Mouse (Mus musculus) retina, postnatal 7 days (tissue): ENCODE measurements at regions not wholly inside any gene's neighbourhood (a gene's known extent, or its start where the extent isn't known, plus 50 kb on each side); places are given as distances from the start of the nearest gene placed in this dataset.

Experiments
- DNase-seq: peaks from one replicate; pipeline ENCODE4 v3.0.0-alpha.2; 2012; ENCODE audit warnings: low read depth, low spot score

- DNase-seq, result no peak
Observed at GRCm38 (mm10) chr6:94911836-94912235, 205.2 kb upstream of the Kbtbd8 start.

- no peak for DNase-seq
Observed at GRCm38 (mm10) chr6:94911374-94911773, 205.7 kb upstream of the Kbtbd8 start.

GRCm38 (mm10) chr6:94900862-94901261, 200.9 kb upstream of the Lrig1 start:
- no peak for DNase-seq

GRCm38 (mm10) chr6:94898881-94899280, 198.9 kb upstream of the Lrig1 start:
- DNase-seq, result no peak

- no peak for DNase-seq
Observed at GRCm38 (mm10) chr6:94890165-94890564, 190.2 kb upstream of the Lrig1 start.

- DNase-seq, result no peak
Observed at GRCm38 (mm10) chr6:94889271-94889670, 189.3 kb upstream of the Lrig1 start.

DNA sequence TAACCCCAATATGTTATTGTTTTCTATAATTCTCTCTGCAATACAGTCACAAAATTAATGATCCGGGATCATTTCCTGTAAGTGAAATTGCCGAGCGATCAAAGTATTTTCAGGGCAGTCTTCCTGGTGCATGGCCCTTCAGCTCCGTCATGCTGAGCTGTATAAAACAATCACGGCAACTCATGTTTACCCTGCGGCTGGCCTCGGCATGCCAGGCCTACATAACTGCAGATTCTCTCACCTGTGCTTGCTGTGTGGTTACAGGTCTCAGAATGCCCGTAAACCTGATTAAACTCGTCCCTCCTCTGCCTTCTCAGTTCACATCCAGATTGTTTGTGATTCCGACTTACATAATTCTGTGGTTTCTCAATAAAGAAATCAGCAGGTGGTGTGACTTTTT, 181.2 kb upstream of the Lrig1 start:
- DNase-seq, result no peak

GRCm38 (mm10) chr6:94875841-94876240, 175.9 kb upstream of the Lrig1 start:
- DNase-seq, result no peak

DNA sequence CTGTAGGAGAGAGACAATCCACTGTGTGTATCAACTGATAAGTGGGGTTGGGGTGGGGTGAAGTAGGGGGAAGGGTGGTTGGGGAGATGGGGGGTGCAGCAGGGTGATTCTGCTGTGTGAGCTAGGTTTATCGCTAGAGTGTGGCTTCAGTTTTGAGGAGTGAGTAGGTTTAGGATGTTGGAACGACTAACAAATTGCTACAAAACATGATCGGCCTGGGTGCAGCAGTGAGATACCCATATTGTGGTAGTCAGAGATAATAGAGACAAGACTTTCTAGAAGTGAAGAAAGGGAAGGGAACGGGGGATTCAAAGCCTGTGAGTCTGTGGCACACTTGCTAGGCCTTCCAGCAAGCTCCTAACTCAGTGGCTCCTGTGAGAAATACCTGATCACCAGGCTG, 175.1 kb upstream of the Lrig1 start:
- no peak for DNase-seq

- no peak for DNase-seq
Observed at GRCm38 (mm10) chr6:94874415-94874814, 174.5 kb upstream of the Lrig1 start.

- no peak for DNase-seq
Observed at GRCm38 (mm10) chr6:94867952-94868351, 168.0 kb upstream of the Lrig1 start.

GRCm38 (mm10) chr6:94865498-94865897, 165.5 kb upstream of the Lrig1 start:
- no peak for DNase-seq

DNA sequence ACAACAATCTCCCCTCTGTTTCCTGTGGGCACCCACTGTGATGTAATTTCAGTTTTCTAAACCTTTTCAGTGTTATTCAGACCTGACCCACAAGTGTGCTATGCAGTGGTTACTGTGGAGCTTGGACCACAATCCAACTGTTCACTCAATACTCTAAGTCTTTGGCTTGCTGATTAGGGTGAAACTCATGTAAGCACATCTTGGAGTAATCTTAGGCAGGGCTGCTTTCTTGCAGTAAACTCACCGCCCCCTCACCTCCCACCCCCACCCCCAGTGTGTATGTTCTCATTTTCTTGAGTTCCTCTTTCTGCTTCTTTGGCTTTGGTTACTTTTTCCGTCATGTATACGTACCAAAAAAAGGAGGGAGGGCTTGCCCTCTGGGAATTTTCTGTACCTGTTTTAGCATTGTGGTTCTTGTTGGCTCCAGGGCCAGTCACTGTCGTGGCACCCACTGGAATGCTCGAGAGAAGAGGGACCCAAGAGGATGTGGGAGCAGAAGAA, 158.2 kb upstream of the Lrig1 start:
- DNase-seq, result no peak

DNA sequence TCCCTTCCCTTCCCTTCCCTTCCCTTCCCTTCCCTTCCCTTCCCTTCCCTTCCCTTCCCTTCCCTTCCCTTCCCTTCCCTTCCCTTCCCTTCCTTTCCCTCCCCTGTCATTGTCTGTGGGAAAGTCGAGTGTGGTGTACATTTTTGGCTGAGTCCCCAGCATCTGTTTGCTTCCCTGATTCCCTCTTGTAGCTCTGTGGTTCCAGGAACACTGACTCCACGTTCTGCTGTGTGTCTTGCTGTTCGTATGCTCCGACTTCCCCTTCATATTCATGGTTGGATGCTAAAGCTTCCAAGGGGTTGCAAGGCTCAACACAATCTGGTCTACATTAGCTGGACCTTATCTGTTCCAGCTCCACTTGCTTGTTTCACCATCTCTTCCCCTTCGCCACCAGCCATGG, 150.2 kb upstream of the Lrig1 start:
- DNase-seq, result no peak

- no peak for DNase-seq
Observed at GRCm38 (mm10) chr6:94849533-94849932, 149.6 kb upstream of the Lrig1 start.

- no peak for DNase-seq
Observed at GRCm38 (mm10) chr6:94848437-94848836, 148.5 kb upstream of the Lrig1 start.

- DNase-seq, result no peak
Observed at GRCm38 (mm10) chr6:94845821-94846220, 145.9 kb upstream of the Lrig1 start.

- no peak for DNase-seq
Observed at GRCm38 (mm10) chr6:94842856-94843255, 142.9 kb upstream of the Lrig1 start.

- DNase-seq, result no peak
Observed at GRCm38 (mm10) chr6:94841881-94842280, 141.9 kb upstream of the Lrig1 start.

DNA sequence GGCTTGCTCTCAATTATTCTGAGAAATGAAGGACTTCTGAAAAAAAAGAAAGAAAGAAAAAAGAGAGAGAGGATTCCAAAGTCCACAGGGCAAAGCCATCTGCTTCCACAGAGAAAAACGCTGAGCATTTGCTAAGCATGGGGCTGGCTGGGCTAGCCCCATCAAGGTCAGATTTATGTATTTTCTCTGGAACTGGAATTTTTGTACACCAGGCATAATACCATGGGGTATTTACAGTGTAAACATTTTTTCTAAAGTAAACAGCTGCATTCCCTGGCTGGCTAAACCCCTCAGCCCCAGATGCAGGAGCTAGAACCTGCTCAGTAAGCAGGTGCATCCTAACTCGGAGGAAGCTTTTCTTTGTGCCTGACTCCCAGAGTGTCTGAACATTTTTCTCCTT, 135.8 kb upstream of the Lrig1 start:
- no peak for DNase-seq

GRCm38 (mm10) chr6:94834551-94834950, 134.6 kb upstream of the Lrig1 start:
- no peak for DNase-seq

DNA sequence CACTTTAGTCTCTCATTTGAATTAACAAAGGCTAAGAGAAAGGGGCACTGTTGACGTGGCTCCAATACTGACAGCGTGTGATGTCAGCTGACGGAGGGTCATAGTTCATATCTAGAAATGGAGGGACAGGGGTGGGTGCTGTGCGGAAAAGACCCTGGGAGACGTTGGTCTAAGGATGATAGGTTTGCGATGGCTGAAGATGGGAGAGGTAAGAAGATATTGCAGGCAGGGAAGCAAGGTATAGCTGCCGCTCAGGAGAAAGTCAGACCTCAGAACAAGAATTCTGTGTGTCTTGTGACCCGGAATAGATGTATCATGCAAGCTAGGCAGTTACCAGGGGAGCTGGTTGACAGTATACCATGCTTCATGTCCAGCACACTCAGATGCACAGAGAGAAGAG, 130.8 kb upstream of the Lrig1 start:
- DNase-seq, result no peak

DNA sequence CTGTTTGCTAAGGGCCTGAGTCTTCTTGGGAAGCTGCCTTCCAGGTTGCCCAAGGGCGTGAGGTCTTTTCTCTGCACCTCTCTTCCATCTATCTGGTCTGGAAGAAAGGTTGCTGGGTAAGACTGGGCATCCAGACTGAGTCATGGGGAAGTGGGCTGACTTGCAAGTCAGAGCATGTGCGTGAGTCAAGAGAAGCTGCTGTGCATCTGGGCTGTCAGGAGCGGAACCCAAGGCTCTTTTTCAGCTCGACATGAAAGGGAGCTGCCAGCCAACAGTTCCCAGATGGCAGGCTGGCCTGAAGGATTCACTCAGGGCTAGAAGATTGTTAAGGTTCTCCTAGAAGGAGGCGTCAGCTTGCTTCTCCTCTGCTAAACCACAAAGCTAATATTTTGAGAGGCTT, 129.3 kb upstream of the Lrig1 start:
- DNase-seq, result no peak

DNA sequence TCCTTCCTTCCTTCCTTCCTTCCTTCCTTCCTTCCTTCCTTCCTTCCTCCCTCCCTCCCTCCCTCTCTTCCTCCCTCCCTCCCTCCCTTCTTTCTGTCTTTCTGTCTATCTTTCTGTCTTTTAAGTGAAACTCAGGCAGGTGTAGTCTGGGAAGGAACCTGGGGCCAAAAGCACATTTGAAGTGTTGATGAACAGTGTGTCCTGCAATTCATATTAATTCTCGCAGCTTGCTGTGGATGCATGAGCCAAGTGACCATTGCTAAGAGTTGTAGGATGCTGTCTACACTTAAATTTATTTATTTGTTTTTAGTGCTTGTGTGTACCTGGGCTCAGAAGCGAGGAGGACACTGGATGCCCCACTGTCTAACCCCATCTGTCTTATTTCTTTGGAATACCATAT, 126.7 kb upstream of the Lrig1 start:
- peak; percentile 30 for DNase-seq

GRCm38 (mm10) chr6:94818220-94818619, 118.3 kb upstream of the Lrig1 start:
- DNase-seq, result no peak
